Mouse (Mus musculus): ENCODE results near the gene Fam71f2. TPM values are rescaled to one million over a fixed set of nuclear protein-coding genes. Genes with fewer than 3 reads are reported as not detected.

Gene Fam71f2
- total RNA-seq, 4 experiments from 2014 or later, result 0.38 to 0.55 (median 0.54) TPM; not detected in 1

- DNase-seq (ENCODE audit: low spot score in 2 of 2), result no peak
Measured at GRCm38 (mm10) chr6:29276746-29277145, 2.6 kb upstream of the Fam71f2 start.

GRCm38 (mm10) chr6:29278513-29279267, 703 bp upstream of the Fam71f2 start:
- peak in 1 of 2 experiments; percentile 11 for DNase-seq (ENCODE audit: low spot score in 2 of 2)

- no peak for DNase-seq (ENCODE audit: low spot score in 2 of 2)
Measured at GRCm38 (mm10) chr6:29280671-29281070, 1.3 kb downstream of the Fam71f2 start.

- DNase-seq (ENCODE audit: low spot score in 2 of 2), result no peak
Measured at GRCm38 (mm10) chr6:29286870-29287269, 7.5 kb downstream of the Fam71f2 start.

GRCm38 (mm10) chr6:29287481-29287880, 8.1 kb downstream of the Fam71f2 start:
- no peak for DNase-seq (ENCODE audit: low spot score in 2 of 2)

- DNase-seq (ENCODE audit: low spot score in 2 of 2), result no peak
Measured at GRCm38 (mm10) chr6:29287944-29288343, 8.6 kb downstream of the Fam71f2 start.

GRCm38 (mm10) chr6:29288651-29289050, 9.3 kb downstream of the Fam71f2 start:
- no peak for DNase-seq (ENCODE audit: low spot score in 2 of 2)

GRCm38 (mm10) chr6:29299112-29299511, 19.7 kb downstream of the Fam71f2 start:
- DNase-seq (ENCODE audit: low spot score in 2 of 2), result no peak

- no peak for DNase-seq (ENCODE audit: low spot score in 2 of 2)
Measured at GRCm38 (mm10) chr6:29303251-29303650, 23.9 kb downstream of the Fam71f2 start.

GRCm38 (mm10) chr6:29303726-29304125, 24.3 kb downstream of the Fam71f2 start:
- no peak for DNase-seq (ENCODE audit: low spot score in 2 of 2)

- no peak for DNase-seq (ENCODE audit: low spot score in 2 of 2)
Measured at GRCm38 (mm10) chr6:29305462-29305861, 26.1 kb downstream of the Fam71f2 start.

GRCm38 (mm10) chr6:29308846-29309605, 29.6 kb downstream of the Fam71f2 start:
- DNase-seq (ENCODE audit: low spot score in 2 of 2), result no peak

GRCm38 (mm10) chr6:29313690-29314202, 34.4 kb downstream of the Fam71f2 start:
- no peak for DNase-seq (ENCODE audit: low spot score in 2 of 2)

GRCm38 (mm10) chr6:29317286-29317685, 37.9 kb downstream of the Fam71f2 start:
- no peak for DNase-seq (ENCODE audit: low spot score in 2 of 2)

- no peak for DNase-seq (ENCODE audit: low spot score in 2 of 2)
Measured at GRCm38 (mm10) chr6:29317941-29318340, 38.5 kb downstream of the Fam71f2 start.

- DNase-seq (ENCODE audit: low spot score in 2 of 2), result peak in 1 of 2 experiments; percentile 5
Measured at GRCm38 (mm10) chr6:29318879-29319278, 39.5 kb downstream of the Fam71f2 start, which contains the start of gene Fam71f1. Gene Fam71f1 (plus strand): TSS chr6:29319140.

- no peak for DNase-seq (ENCODE audit: low spot score in 2 of 2)
Measured at GRCm38 (mm10) chr6:29321586-29321985, 42.2 kb downstream of the Fam71f2 start.

GRCm38 (mm10) chr6:29322147-29322546, 42.8 kb downstream of the Fam71f2 start:
- no peak for DNase-seq (ENCODE audit: low spot score in 2 of 2)

GRCm38 (mm10) chr6:29322735-29323134, 43.3 kb downstream of the Fam71f2 start:
- no peak for DNase-seq (ENCODE audit: low spot score in 2 of 2)

- no peak for DNase-seq (ENCODE audit: low spot score in 2 of 2)
Measured at GRCm38 (mm10) chr6:29326961-29327360, 47.6 kb downstream of the Fam71f2 start.

- DNase-seq (ENCODE audit: low spot score in 2 of 2), result no peak
Measured at GRCm38 (mm10) chr6:29329514-29329913, 50.1 kb downstream of the Fam71f2 start.

Measured in layer of hippocampus, adult 8-10 months (tissue).